Mouse (Mus musculus): ENCODE measurements around the gene Zbed3.

Gene Zbed3

DNA sequence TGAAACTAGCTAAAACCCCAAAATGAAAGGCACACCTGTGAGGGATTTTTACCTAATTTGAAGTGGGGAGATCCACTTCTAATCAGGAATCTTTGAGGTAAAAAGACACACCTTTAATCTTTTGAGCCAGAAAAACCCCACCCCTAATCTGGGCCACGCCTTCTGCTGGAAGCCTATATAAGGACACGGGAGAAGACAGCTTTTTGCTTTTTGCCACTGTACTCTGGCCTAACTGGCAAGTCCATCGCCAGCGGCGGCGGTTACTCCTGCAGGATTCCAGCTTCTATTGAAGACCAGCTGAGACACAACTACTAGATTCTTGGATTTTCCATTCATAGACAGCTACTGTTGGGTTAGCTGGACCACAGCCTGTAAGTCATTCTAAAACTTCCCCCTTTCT lies at the start of gene Zbed3:
Zbed3 (plus strand) TSS at position 213 of the 400 bp plus-strand sequence.
- no peak for DNase-seq (ENCODE audit: low spot score)

DNA sequence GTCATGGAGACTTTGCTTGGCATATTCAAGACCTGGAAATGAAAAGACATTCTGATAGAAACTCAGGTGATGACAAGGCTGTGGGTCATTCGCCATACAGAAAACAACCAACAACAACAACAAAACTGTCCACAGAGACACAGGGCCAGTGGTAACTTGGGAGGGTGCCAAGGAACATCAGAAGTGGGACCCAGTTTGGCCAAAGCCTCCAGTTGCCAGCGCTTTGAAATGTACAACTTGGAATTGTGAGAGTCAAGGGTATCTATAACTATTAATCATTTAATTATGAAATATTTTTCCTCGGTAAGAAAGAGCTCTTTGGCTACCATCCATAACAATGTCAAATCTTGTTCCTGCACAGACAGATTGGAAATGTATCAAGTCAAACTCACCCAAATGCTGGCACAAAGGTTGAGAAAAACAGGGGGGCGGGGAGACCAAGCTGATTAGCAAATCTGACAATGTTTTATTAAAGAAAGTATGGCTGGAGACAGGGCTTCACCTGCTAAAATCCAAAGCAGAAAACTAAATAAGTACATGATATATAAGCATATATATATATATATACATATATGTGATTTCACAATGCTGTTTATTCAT lies 44.9 kb upstream of the Zbed3 start:
- no peak for DNase-seq (ENCODE audit: low spot score)

DNA sequence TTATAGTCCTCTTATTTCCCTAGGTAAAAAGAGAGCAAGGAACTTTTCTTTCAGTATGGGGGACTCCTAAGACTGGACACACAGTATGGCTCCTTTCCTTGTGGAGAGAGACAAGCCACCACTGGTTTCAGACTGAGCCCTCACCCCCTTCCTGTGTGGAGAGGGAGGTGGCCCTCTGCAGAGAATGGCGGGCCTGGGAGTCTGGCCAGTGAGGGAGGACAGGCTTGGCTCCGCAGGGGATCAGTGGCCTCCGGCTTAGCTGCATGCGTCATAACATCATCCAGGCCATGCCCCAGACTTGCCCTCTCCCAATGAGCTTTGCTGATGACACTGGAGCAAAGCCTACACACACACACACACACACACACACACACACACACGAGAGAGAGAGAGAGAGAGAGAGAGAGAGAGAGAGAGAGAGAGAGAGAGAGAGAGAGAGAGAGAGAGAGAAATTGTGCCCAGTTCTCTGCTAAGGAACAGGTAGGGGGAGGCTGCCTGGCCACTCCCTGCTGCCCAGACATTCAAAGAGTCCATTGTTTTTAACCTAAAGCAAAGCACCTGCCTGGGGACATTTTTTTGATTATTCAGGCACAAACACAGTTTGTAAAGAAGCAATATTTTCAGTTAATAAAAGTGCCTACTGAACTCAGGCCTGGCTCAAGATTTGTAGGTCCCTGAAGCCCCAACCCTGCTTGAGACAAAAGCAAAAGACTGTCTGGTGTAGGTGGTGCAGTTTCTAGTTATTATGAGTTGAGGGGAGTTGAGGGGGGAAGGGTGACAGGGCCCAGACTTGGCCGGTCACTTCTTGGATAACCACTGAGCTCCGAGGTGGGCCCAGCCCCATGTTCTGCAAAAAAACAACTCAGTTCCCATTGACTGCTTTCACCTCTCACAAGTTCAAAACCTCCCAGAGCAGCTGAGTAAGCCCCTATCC lies 41.4 kb upstream of the Zbed3 start:
- no peak for DNase-seq (ENCODE audit: low spot score)

DNA sequence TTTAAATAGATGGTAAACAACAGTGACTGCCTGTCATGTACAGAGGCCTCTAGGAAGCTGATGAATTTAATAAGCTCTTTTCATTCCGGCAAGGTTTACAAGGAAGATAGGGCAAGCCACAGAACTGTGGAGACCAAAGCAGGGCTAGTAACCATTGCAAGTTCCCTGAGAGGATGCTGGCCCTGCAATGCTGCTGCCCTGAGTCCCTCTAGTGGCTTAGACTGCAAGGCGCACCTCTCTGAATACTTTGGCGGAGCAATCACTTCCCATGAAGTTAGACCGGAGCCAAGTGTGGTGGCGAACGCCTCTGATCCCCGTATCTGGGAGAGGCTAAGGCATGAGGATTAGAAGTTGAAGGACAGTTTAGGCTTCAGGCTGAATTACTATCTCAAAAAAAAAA lies 36.4 kb upstream of the Zbed3 start:
- DNase-seq (ENCODE audit: low spot score), result peak; percentile 14

DNA sequence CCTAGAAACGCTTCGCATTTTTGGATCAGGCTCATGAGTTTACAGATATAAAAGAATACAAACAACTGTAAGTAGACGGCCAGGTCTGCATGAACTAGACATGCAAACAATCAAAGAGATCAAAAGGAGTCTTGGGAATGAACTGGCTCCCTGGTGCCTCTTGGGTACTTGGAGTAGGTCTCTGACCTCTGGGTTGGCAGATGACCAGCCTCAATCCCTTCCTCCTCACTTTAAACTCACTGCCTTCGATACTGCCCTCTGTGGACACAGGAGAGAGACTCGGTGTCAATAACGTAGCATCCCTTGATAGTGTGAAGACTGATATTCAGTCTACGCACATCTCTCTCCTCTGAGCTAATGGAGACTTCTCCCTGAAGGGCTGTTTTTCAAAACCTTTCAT lies 35.4 kb upstream of the Zbed3 start:
- no peak for DNase-seq (ENCODE audit: low spot score)

DNA sequence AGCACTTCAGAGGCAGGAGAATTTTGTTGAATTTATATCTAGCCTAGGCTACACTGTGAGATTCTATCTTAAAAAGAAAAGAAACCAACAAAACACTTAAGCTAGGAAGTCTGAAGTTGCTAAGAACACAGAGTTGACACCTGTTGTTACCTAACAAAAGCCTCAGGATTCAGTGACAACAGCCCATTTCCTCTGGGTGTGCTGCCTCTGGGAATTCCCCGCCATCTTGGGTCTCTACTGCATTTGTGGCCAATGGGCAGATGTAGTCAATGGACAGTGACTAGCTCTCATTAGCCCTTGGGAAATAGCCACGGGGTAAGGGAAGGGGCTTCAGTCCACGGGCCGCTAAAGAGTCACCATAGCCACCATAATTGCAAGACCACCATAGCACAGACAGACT lies 31.4 kb upstream of the Zbed3 start:
- no peak for DNase-seq (ENCODE audit: low spot score)

DNA sequence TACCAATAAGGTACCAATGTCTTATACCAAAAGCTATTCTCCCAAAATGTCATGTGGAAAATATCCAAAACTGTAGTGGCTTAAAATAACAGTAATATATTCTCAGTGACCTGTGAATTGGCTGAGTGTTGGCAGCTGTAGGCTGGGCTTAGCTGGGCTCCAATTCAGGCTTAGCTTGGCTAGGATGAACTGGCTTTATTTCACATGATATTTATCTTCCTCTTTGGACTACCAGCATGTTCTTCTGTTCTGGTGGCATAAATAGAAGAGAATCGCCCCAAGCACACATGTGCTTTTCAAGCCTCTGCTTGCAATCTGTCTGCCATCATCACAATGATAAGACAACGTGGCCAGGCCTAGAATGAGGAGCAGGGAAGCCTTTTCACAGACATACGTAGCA lies 23.5 kb upstream of the Zbed3 start:
- DNase-seq (ENCODE audit: low spot score), result no peak

DNA sequence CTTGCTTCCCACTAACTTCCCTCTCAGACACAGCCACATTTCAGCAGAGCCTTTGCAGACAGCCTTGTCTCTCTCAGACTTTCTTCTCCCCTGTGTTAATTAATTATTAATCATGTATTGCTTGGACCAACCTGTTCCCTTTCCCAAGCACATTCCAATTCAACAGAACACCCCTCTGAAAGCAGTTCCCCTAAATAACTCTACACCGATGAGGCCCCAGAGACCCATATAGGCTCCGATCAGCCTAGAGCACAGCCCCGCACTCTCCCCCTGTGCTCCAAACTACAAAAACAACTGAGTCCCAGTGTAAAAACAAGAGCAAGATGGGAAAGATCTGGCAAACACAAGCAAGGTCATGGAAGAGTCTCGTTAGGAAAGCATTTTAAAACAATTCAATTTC lies 16.8 kb upstream of the Zbed3 start:
- DNase-seq (ENCODE audit: low spot score), result no peak

DNA sequence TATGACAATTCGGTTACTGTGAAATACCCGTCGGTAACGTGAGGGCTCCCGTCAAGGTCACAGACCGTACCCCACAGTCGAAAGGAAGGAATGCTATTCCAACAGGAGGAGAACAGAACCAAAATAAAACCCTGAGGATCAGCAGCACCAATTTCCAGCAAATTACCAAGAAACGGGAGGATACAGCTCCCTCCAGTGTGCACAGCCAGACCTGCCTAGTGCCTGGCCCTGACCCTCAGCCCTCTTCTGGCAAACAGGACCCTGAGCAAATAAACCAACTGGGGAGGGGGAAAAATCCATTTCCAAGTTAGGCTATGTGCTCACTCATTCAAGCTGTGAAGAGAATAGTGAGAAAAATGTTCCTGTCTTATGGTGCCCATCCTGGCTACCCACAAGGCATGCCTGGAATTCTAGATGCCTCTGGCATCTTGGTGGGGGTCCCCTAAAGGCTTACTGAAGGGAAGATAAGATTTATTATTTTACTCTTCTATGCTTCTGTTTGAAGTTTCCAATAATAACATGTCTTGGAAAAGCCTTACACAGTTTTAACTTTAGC lies 16.2 kb upstream of the Zbed3 start:
- DNase-seq (ENCODE audit: low spot score), result no peak

DNA sequence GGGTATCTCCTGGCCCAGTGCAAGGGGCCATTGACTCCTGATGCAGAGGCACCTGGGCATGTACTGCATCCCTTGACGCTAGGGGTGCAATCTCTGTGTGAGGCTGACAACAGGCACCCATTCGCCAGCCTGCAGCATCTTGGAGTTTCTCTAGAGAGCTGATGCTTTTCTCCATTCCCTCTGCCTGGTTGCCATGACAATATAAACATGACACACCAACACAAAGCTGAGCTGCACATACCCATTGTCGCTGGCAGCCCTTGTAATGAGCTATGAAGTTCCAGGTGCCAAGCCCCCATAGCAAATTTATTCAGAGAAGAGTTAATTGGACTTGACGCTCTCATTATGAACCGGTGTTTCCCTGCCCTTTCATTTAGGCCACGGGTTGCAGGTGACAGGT lies 11.4 kb upstream of the Zbed3 start:
- no peak for DNase-seq (ENCODE audit: low spot score)

DNA sequence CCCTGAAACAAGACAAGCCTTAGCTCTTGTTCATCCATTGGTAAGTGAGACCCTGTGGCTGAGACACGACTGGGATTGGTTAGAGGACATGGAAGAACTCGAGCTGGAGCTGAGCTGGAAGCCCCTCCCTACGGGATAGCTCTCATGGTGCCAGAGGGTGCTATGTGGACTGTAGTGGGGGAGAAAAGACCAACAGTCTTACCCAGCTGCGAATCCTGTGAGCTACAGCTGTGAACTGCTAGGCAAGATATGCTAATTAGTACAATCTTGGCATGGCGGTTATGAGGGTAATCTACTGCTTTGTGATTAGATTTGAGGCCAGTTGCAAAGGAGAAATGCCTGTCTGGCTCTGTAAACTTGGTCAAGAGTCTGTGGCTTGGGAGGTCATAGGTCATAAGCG lies 4.3 kb upstream of the Zbed3 start:
- no peak for DNase-seq (ENCODE audit: low spot score)

DNA sequence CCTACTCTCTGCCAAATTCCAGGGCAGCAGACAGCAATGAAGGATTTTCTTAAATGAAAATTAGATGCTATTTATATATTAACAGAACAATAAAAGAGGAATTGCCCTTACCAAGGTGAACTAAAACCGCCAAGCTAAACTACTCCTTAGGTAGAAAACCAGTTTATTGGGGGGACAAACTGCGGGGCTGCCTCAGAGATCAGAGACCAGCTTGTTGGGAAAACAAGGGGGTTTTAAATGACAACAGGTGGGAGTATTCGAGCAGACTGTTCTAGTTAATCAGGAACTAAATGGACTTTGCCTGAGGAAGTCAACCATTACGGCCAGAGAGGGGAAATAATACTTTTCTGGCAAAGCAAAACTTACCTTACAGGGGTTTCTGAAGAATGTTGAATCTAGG lies 3.0 kb upstream of the Zbed3 start:
- no peak for DNase-seq (ENCODE audit: low spot score)

DNA sequence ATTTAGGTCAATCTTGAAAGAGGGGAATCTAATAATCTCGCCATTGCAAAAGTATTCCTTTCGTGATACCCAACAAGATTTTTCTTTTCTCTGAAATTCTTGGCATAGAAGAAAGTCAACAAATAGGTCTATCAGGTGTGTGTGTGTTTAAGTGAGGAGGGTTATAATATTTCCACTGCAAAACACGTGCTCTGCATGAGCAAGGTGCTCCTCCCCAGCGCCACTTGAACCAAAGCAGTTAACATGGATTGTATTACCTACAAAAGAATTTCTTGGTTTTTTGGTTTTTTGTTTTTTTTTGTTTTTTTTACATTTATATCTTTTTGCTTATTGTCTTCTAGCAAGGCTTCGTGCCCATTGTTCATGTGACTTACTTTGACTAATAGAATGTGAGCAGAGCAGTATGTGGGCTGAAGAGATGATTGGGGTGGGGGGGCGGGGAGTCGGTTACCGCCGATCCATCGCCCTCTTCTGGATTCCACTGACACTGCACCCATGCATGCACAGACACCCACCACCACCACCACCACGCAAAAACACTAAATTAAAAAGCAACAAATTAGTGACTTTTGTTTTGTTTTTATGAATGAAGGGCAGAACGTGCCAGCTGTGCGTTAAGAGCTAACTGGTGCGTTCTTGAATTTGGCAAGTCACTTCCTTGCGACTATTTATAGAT lies 676 bp downstream of the Zbed3 start:
- no peak for DNase-seq (ENCODE audit: low spot score)

DNA sequence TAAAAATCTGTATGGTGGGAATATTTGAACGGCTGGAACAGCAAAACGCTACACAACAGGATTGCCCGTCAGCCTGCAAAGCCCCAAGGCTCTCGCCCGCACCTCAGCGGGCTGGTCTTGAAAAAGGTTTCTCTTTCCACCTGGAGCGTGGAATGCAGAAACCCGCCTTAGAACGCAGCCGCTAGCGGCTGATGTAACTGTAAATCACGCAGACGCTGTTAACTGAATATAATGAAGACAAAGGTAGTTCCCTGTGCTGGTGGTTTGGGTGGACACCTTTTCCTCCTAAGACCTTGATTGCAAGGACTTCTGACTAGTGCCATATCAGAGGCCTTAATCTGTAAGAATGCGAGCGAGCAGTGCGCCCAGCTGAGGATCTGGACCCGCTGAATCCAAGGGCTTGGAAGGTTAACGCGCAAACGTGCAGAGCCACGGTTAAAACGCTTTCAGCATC lies 1.2 kb downstream of the Zbed3 start:
- no peak for DNase-seq (ENCODE audit: low spot score)

DNA sequence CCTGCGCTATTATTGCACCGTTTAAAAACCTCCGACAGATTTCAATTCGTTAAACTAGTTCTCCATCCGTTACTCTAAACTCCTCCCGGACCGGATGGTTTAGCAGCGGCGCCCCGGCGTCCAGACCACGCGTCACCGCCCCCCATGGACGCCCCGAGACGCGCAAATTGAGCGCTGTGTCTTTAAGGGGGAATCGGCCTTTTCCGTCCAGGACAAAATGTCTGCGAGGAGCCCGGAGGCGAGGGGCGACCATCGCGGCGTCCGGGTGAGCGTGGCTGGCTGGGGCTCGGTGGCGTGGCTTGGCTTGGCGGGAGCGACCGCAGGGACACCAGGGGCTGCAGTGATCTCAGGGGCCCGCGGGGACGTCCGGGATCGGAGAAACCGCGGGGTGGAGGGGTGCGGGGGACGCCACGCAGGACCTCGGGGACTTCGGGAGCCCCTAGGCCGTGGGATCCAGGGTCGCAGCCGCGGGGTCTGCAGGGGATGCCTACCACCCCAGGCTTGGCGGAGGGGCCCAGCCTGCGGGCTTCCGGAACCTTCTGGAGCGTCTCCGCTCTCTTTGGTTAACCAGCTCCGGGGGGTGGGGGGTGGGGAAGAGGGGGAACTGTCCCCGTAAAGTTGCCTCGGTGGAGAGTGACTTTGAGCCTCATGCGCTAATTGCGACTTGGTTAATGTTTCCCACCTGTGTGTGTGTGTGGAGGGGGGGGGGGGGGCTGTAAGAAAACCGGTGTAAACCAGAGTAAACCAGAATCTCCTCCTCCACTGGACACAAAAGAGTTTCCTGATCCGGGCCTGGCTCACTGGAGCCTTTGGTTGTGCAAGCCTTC lies 1.9 kb downstream of the Zbed3 start:
- DNase-seq (ENCODE audit: low spot score), result no peak

DNA sequence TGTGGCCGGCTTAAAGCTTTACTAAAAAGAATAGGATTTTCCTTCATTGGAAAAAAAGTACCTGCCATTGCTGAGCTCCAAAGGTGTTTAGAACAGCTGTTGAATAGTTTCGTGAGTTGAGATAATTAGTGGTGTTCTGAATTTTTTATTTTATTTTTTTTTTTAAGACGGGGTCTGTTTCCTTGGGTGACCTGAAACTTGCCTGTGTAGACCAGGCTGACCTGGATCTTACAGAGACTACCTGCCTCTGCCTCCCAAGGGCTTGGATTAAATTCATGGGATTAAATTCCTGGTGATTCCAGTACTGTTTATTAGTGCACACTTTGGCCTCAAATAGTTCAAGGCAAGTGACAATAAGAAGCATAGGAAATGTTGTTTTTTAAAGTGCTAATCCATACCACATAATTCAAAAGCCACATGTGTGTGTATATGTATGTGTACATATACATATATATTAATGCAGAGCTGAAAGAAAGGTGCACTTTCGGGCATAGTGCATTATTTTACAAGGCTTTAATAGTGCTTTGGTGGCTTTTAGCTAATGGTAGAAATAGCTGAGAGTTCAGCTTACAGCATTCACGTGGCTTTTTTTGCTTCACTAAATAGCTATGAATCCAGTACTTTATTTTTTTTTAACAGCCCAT lies 2.6 kb downstream of the Zbed3 start:
- no peak for DNase-seq (ENCODE audit: low spot score)

DNA sequence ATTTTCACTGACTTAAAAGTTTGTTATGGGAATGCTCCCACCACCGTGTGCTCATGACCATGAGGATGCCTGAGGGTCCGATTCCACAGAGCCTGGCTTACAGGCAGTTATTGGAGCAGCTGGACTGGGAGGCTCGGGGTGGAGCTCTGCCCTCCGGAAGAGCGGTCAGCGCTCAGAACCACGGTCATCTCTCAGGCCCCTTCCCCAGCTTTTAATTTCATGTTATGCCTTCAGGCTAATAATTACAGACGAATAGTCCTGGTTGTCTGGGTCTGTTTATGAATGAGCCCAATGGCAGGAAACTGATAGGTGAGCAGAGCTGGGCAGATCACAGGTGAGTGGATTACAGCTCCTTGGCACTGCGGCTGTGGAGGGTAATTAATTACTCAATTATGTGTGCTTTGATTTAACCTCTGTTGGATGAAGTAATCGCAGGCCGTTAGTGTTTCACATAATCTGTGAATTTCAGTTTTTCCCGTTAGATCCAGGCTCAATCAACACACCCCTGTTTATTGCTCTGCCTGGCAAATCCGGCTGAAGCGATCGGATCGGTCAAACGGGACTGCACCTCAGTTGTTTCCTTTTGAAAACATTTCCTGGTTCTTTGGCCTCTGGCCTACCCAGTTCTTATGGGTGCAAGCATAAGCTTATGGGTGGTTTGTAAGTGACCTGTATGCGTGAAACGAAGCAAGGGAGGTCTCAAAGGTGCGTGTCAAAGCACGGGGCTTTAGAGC lies 3.4 kb downstream of the Zbed3 start:
- DNase-seq (ENCODE audit: low spot score), result no peak

DNA sequence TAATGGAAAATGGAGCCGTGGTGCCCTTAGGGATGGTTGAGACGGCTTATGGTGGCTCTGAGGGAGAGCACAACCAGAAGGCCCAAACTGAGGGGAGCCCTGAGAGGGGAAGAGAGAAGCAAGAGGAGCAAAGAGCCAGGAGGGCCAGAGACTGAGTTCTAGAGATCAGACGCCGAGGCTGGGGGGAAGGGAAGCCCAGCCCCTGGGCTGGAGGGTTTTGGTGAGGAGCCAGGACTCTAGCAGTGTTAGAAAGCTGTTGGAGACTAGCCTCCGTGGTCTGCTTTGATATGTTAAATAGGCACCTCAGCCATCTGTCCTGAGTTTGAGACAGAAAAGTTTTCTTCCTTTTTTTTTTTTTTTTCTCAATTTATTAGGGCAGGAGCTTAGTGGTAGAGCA lies 3.9 kb downstream of the Zbed3 start:
- no peak for DNase-seq (ENCODE audit: low spot score)

DNA sequence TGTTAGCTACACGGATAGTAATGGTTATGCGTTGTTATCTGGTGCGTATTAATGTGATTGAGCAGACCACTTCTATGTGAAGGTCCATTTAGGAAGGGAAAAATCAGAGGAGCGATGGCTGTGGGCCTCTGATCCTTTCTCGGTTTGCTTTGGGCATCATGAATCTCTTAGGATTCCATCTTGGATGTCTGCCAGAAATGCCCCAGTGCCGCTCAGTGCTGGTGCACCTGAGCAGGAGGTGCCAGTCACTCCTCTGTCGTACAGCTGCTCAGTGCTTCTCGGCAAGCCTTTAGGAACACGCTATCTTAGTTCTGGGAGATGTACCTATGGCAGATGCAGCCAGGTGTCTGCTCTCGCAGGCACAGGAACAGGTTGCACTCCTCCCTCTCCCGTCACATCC lies 5.4 kb downstream of the Zbed3 start:
- no peak for DNase-seq (ENCODE audit: low spot score)

DNA sequence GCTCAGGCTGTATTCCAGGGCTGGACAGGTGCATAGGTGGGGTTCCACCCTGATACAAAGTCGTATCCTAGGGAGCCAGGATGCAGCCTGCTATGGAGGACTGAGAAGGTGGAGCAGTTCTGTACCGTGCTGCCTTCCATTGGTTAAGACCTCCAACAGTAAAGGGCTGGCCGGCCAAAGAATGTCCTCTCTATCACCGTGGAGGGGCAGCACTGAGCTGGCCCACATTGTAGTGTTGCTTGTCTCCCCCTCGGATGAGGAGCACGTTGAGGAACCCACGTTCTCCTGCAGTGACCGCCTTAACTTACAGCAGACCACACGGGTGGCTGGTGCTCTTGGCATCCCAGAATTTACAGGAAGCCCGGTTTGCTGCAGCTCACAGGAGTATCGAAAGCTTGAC lies 7.1 kb downstream of the Zbed3 start:
- DNase-seq (ENCODE audit: low spot score), result no peak

All from MN1 (cell line).